Mouse (Mus musculus) thymus, postnatal 14 days (tissue): ENCODE measurements around the gene Gtse1.
"Not testable (repeated sequence)": the region's sequence is repeated elsewhere in the genome, so short reads cannot be mapped to it uniquely, and the experiment has no call there.

Experiments used
- DNase-seq: peaks from one replicate; pipeline ENCODE4 v3.0.0; 2021

The Gtse1 gene

DNA sequence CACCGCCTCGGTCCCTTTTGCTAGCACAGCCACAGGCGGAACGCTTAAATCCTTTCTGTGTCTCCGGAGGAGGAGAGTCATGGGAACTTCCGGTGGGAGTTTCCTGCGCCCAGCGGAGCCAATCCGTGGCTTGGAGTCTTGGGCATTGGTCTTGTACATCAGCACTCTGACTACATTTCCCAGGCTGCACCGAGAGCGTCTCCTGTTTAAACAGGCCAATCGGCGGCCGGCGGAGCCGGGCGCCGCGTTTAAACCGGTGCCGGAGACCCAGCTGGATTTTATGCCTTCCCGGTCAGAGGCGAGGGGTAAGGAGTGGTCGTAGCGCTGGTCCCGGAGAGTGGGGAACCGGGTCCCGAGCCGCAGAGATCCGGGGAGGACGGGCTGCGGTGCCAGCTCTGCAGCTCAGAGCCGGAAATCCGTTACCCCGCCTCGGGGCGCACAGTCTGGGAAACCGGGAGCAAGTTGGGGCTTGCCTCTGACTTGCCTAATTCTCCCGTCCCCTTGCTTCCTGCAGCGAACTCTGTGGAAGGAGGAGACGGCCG, at the start of gene Gtse1:
Gene Gtse1 (plus strand): TSS at position 256 of the 542 bp plus-strand sequence.
- peak; percentile 94 for DNase-seq

DNA sequence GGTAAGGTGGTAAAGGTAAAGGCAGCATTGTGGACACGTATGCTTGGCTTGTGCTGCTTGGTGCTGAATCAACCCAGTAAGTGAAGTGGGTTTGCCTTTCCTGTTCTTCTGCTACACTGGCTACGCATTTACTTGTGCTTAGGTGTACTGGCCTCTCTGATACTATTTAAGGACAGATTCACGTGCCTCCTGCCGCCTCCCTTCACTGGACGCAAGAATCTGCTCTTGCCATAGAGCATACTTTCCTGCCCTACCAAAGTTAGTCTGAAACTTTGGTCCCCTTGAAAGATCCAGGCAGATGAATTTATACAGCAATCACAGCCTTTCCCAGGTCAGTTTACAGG, 49.1 kb upstream of the Gtse1 start:
- no peak for DNase-seq

DNA sequence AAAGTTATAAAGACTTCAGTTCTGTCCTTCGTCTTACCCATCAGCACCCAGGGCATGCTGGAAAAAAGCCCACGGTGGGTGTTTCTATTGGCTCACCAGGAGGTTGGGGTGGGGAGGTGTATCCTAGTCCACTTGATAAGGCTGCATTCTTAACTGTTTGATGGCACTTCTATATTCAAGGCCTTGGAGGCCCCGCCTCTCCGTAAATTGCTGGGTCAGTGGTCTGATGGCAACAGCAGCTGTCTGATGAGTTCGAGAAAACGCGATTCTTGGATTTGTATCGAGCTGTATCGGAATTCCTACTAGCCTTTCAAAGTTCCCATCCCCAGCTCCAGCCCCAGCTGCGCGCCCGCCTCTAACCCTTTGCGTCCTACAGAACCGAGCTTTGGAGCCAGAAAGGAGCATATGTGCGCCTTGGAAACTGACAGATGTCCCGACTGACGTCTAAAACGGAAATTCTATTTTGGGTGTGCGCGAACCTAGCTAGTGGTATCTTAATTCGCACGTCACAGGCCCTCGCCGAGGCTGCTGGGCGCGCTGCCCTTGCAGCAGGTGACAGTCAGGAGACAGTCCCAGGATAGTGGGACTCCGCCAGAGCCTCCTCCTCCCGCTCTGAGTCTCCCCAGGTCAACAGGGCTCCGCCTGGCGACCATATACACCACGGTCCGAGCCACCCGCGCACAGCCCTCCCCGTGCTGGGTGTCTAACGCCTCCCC, 48.6 kb upstream of the Gtse1 start:
- no peak for DNase-seq

DNA sequence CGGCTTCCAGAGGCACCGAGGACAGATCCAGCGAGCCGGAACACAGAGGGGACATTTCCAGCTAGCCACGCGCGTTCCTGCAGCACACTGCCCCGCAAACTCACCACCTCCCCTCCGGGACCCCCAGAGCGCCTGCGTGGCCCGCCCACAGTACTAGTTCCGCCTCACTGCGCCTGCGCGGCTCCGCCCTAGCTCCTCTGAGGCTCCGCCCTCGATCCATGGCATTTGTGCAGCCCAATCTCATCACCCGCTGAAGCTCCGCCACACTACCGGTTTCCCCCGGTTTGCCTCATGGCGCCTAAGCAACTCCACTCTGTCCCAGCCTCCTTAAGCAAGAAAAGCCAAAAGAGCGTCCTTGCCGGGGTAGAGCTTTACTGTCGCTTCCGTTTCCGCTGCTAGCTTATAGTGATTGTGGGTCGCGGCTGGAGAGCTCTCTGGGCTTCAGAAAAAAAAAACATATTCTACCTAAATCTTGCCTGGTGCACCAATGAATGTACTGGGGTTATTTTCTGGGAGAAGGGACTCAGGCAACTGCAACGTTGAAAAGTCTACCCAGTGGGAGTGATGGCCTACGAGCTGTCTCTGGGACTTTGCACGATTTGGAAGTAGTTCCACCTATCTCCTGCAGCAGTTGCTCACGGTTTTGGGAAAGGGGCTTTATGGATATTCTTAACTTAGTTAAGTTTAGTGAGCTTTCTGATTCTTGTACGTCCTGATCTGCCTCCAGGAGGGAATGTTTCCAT, 47.8 kb upstream of the Gtse1 start, which contains the start of gene Cdpf1:
Gene Cdpf1 (minus strand): TSS at position 163 of the 743 bp plus-strand sequence.
- DNase-seq, result peak; percentile 99

DNA sequence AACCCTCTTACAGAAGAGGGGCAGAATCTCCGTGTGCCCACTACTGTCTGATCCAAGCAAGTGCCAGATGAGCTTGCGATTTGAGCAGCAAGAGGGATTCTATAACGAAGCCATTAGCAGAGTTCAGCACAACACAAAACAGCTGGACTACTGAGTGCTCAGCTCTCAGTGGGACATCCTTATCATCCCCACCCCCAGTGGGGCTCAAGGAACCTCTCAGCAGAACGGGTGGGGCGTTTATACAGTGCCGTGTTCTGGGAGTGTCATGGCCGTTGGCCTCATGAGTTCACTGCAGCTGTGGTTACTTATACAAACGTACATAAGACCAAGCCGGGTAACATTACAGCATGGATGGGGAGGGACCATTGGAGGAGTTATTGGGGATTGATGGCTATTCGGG, 46.1 kb upstream of the Gtse1 start:
- DNase-seq, result no peak

DNA sequence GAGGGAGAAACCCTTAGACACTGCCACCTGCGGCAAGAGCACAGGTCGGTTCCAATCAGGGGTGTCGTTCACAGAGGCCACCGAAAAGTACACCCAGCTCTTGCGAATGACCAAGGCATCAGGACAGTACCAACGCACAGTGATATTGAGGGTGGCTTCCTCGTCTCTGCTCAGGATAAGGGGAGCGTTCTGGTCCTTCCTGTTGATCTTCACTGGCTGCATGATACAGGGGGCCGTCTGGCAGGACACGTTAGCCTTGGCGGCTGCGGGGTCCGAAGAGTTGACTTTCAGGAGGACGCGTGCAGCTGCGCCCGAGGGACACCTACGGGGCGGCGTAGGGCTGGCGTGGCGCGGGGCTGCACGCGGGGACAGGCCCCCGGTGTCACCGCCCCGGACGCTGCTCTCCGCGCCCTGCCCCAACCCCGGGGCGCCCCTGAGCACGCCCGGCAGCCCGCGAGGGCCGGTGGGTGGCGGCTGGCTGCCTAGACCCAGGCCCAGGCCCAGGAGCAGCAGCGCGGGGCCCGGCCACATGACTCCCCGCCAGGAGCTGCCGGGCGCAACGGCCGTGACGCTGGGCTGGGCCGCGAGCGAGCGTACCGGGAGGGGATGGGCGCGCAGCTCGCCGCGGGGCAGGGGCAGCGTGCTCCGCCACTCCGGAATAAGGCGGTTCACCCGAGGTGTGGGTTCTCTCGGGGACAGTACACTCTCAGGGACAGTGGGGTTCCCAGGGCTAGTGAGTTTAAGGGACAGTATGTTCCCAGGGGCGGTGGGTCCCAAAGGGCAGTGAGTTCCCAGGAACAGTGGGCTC, 38.1 kb upstream of the Gtse1 start, which contains the start of gene Pkdrej:
Gene Pkdrej (minus strand): TSS at position 532 of the 808 bp plus-strand sequence.
- peak; percentile 28 for DNase-seq

DNA sequence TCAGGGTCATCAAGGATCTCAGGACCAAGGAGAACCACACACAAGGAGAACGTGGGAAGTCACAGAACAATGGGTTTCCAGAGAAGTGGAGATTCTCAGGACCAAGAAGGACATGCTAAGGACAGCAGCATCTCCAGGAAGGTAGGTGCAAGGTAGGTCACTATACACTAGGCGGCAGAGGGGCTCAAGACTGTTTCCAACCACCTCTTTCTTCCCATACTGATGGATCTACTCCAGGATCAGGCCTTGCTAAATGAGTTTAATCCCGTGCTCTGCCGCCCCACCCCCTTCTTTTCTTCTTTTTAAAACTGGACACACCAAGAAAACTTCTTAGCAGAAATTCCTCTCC, 37.6 kb upstream of the Gtse1 start:
- no peak for DNase-seq

DNA sequence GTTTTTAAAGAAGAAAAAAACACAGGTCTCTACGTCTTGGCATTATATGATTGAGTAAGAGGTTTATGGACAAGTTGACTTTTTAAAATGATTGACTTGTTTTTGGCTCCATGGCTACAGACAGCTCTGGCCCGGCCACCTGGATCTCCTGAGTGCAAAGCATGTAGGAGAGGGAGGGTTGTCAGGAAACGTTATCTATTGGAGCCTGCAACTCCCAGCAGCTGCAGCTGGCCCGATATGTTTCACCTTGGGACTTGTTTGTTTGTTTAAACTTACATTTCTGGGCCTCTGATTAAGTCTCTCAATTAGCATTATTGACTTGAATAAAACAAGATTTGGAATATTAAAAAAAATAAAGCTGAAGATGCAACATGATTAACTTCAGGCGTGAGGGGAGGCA, 32.9 kb upstream of the Gtse1 start:
- no peak for DNase-seq

DNA sequence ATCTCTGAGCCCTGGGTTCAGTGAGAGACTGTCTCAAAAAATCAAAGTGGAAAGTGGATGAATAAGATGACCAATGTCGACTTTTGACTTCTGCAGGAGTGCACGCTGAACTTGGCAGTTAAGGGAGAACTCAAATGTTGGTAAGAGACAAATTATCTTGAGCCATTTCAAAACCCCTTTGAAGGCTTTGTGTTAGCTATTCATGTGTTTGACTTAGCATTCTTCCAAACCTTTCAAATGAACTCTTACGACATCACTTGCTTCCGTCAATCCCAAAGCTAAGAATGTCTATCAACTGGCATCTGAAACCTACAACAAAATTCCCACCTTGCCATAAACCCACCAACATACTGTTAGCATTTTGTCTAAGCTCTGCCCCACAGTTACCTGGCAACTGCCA, 31.5 kb upstream of the Gtse1 start:
- no peak for DNase-seq

DNA sequence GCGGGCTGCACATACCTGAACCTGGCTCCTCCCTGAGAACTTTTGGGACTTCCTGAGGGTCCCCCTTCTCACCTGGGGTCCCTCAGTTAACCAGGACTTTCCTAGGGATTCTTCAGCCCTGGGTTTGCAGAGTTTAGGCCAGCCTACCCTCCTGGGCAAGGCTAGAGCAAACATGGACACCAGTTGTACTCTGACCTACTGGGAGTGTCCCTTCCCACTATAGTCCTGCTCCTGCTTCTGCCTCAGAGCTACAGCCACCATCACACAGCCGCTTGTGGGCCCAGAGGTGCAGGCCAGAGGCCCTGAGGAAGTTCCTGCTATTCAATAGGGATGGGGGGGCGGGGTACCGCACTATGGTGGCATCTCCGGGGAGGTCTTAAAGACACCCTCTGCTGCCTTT, 30.1 kb upstream of the Gtse1 start:
- DNase-seq, result no peak

DNA sequence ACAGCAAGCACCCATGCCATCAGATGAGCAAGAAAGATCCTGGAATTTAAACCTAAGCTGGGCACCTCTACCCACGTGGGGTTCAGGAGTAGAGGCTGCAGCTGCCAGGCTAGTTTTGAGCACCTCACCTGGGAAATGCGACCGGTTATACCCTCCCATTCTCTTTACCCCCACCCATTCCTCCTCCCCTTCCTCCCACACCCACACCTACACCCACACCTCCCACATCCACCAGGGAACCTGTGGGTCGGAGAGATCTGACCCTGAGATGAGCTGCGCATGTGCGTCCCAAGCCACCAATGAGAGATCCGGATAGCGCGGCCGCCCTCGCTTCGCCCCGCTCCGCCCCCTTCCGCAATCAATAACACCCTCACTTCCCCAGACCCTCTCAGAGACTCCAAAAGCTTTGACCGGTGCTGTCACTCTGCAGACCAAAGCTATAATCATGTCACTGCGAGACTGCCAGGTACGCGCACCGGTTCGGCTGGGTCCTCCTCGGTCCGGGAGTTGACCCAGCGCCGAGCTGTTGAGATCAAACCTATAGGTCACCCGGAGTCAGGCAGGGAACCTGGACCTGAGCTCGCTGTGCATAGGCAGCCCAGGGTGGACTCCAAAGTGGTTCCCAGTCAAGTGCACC, 27.5 kb upstream of the Gtse1 start, which contains the start of gene Ttc38:
Gene Ttc38 (plus strand): TSS at position 353 of the 637 bp plus-strand sequence.
- DNase-seq, result peak; percentile 86

DNA sequence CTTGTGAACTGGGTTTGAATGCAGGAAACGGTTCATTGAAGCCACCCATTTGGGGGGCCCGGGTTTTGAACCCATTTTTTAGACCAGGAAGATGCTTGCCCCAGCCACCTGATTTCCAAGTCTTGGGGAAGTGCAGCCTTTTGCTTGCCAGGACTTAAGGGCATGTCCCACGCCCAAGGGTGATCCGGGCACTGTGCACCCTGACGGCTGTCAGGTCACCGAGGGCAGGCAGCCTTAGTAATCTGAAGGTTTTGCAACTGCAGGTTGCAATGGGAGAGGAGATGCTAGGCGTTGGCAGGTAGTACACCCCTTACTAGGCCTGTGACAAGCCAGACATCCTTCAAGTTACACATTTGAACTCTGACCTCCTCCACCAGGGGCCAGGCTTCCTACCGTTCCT, 26.9 kb upstream of the Gtse1 start:
- no peak for DNase-seq

DNA sequence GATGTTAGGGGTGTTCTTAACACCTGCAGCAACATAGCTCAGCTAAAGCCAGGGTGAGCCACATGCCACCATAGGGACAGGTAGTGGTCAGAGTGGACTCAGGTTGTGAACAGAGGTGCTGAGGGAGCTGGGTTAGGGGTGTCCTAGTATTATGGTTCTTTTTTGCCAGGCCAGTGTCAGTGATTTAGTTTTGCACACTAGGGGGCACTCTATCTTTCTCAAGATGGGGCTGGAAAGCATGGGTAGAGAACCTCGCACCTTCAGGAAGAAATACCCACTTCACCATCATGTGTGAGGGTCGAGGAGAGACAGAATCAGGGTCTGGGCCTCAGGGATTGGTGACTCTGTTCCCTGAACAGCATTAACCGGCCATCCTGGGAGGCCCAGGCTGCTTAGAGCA, 24.2 kb upstream of the Gtse1 start:
- DNase-seq, result peak; percentile 31

DNA sequence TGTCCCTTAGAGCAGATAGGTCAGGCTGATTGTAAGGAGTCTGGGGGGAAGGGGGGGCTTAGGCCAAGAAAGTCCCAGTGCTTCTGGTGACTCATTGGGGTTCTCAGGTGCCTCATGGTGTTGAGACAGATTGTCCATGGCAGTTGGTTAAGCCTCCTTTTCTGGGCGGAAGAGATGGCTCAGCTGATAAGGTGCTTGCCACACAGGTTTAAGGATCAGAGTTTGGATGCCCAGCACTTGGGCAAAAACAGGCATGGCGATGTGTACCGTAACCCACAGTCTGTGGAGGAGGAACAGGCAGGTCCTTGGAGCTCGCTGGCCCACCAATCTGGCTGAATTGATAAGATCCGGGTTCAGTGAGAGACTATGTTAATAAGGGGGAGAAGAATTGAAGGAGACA, 22.7 kb upstream of the Gtse1 start:
- no peak for DNase-seq

DNA sequence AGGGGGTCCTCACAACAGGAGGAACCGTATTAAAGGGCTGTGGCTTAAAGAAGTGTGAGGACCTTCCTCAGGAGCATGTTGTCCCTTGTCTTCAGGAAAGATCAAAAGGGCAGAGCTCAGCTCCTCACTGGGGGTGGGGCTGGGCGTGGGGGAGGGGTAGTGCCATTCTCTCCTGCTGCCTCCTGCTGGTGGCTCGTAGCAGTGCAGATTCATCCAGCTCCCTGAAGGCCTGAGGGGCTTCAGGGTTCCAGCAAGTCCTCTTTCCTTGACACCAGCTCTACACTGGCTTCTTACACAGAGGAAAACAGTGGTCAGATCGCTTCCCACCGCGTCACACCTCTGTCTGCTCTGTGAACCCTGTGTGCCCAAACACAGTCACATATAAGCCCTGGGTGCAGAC, 18.6 kb upstream of the Gtse1 start:
- DNase-seq, result peak; percentile 68

DNA sequence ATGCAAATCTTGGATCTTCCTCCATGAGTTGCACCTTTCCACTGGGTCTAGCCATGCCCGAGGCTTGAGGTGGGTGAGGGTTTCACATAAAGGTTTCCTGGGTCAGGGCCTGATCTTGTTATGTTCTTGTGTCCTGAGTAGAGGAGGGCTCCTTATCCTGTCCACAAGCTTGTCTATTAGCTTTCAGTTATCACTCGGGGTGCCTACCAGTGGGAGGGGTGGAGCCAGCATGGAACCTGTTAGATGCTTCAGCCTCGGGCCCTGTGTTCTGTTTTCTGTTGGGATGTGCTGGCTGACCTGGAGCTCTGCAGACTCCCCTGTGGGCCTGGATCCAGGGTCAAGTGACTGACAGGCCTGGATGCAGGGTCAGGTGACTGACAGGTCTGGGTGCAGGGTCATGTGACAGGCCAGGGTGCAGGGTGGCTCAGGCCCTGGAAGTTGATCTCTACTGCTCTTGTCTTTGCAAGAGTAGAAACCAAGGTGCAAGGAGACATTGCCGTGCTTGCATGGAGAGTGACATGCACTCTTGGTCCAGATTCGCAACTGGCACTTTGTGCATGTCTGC, 17.7 kb upstream of the Gtse1 start:
- DNase-seq, result no peak

DNA sequence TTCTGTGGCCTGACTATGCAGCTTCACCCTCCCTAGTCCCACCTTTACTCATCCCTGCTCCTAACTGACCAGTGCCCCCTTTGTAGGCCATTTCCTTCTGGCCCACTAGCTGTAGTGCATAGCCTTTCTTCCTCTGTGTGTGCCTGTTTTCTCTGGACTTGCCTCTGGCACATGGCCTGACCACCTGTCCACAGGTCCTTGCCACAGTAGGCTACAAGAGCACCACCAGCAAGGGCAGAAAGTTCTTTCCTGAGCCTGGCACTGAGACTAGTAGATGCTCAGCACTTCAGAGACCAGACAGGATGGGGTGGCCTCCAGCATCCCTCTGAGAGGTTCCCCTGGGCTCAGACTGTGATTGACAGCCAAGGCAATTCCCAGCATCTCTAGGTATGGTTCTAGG, 14.5 kb upstream of the Gtse1 start:
- DNase-seq, result no peak

DNA sequence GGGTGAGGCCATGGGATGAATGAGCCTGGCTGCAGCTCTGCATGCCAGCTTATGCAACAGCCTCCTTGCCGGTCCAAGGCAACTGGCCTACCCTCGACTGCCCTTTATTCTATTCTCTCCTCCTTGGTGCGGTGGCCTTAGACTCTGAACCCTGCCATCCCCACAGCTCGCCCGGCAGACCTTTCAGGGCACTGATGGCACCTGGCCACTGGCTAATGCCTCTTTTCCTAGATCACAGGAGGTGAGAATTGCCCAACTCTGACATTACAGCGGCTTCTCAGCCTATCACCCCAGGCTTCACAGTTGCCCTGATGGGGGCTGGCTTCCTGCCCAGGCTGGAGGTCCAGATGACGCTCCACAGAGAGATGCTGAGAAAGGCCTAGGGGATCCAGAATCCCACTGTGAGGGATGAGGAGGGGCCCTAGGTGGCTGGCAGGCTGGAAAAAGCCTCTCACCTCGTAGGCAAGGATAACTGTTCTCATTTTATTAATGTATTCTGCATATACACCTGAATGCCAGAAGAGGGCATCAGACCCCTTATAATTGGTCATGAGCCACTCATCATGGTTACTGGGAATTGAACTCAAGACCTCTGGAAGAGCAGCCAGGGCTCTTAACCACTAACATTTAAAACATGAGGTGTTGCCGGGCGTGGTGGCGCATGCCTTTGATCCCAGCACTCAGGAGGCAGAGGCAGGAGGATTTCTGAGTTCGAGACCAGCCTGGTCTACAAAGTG, 7.7 kb upstream of the Gtse1 start:
- no peak for DNase-seq

DNA sequence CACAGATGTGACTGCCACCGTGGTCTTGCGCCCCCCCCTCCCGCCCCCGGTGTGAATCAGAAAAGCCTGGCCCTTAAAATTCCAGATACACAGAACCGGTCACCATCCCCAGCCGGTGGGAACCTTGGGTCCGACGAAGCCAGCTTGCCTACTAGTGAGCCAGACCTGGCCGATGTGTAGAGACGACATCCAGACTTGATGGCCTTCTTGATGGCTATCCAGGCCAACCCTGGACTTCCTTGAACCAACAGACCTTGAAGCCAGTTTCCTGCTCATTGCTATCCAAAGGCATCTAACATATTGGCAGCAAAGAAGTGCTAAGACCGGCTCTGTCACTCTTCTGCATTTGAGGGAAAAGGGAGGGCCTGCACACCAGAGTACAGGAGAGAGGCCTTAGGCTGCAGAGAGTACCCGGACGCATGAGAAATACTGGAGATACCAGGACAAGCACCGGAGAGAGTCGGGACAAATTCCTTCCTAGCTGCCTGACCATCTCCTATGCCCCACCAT, 510 bp upstream of the Gtse1 start:
- DNase-seq, result no peak

DNA sequence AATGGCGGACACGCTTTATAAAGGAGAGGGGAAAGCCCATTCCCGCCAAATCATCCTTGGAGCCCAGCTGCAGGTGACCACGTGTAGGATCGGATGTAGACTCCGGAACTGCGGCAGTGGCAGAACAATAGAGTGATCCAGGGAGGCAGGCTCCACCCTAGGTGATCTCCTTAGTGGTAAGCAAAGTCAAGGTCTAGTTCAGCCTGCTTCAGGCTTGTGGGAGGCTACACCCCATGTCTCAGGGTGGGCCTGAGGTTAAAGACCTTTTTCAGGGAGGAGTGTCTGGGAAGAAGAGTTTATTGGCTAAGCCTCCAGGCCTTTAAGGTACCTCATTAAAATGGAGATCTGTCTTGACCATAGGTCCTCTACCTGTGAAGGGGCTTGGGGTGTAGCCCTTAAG, 6.4 kb downstream of the Gtse1 start:
- not testable (repeated sequence) for DNase-seq

DNA sequence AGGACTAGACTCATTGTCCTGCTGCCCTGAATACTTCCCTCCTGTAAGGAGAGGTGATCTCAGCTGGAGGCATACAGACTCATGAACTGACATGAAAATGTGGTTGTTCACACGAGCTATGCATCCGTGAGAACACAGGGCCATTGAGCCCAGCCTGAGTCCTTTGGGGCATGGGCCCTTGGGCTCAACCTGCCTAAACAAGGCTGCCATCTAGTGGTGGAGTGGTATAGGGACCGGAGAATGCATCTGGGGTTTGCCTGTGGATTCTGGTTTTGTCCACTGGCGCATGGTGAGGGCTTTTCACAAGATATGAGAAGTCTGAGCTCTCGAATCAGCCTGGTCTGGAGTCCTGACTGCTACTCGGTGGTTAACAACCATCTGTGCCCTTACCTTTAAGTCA, 8.2 kb downstream of the Gtse1 start:
- peak; percentile 72 for DNase-seq

DNA sequence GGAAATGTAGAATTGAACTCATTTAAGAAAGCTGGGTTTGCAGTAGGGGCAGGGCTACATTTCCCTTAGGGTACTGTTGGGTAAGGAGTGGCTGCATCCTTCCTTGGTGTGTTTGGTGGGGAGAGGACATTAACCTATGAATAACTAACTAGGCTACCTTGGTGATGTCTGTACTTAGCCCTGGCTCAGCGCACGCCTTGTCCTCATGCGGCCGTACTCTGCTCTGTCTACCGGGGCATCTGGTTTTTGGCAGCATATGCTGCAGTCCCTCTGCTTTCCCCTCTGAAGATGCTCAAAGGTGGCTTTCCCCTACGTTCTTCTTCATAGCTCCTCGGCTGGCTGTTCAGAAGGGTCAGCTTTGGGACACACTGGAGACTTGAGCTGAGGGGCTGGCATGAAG, 17.8 kb downstream of the Gtse1 start:
- no peak for DNase-seq
